Mouse (Mus musculus): Measurements from ENCODE around the gene Raver1. TPM values are rescaled to one million over a fixed set of nuclear protein-coding genes. Genes with fewer than 3 reads are reported as not detected.

Raver1 gene
- polyA plus RNA-seq, 1 experiment from 2014 or later: 40.7 TPM

DNA sequence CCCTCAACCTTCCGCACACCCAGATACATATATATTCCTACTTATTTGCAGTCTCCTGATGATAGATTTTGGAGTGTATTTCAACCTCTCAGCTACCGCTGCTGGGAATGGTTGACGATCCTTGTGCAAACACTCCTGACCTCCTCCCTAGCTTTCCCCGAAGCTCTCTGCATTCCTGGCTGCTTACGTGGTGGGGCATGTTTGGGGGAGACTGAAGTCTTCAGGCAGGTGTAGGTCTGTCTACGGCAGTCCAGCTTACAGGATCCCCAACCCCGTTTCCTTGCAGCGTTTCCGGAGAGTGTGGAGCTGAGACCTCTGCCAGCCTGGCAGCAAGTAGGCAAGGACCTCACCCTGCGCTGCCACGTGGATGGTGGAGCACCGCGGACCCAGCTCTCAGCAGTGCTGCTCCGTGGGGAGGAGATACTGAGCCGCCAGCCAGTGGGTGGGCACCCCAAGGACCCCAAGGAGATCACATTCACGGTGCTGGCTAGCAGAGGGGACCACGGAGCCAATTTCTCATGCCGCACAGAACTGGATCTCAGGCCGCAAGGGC, 66.5 kb downstream of the Raver1 start:
- H3K9me3 ChIP-seq: no peaks in the 10 kb centered on the region
- 73% methylated on average over 19 of the region's 19 CpGs for WGBS
- no peak overlapping the region for H3K9ac ChIP-seq (replicated peaks)
- no peak overlapping the region for H3K4me2 ChIP-seq (replicated peaks)
- H3K27me3 ChIP-seq: peaks cover 59% of the 10 kb centered on the region
- no peak overlapping the region for H3K4me3 ChIP-seq (replicated peaks)
- no peaks in the 10 kb centered on the region for H3K36me3 ChIP-seq
- H3K4me1 ChIP-seq (replicated peaks): peaks cover 11% of the 10 kb centered on the region
- no peak overlapping the region for H3K27ac ChIP-seq
- ATAC-seq: no peak

MicroRNAs encoded within 50 kb of the gene (microRNA counts, 519-probe panel; counts per million panel counts)
- microRNA mmu-miR-1900: 4,183 counts per million, percentile 78 among the panel's probes with 10 or more counts

Small RNAs within 50 kb of the gene (microRNA-seq; reads per million reads assigned to microRNA genes)
- gene Mir1900 (not detected), gene Mir7082 (1.2 reads per million)

Other genes starting within 250 kb of the Raver1 start
- gene A230050P20Rik, start 223.4 kb downstream of the Raver1 start, polyA plus RNA-seq (2015; fragmentation: Nextera tagmentation; extraction: Ambion mirVana): 0.94 and 1.1 TPM in 2 replicates
- gene Angptl6, start 212.3 kb downstream of the Raver1 start, polyA plus RNA-seq (2015; fragmentation: Nextera tagmentation; extraction: Ambion mirVana): 8.0 and 10.4 TPM in 2 replicates
- gene Ppan, start 203.8 kb downstream of the Raver1 start, polyA plus RNA-seq (2015; fragmentation: Nextera tagmentation; extraction: Ambion mirVana): 49.2 and 49.5 TPM in 2 replicates
- gene Eif3g, start 193.4 kb downstream of the Raver1 start, polyA plus RNA-seq (2015; fragmentation: Nextera tagmentation; extraction: Ambion mirVana): 273 and 291 TPM in 2 replicates
- 75.2 and 76.3 TPM in 2 replicates for gene Dnmt1, start 132.1 kb downstream of the Raver1 start, polyA plus RNA-seq (2015; fragmentation: Nextera tagmentation; extraction: Ambion mirVana)
- 8.5 and 9.5 TPM in 2 replicates for gene S1pr2, start 115.2 kb downstream of the Raver1 start, polyA plus RNA-seq (2015; fragmentation: Nextera tagmentation; extraction: Ambion mirVana)
- gene Mrpl4, start 89.3 kb downstream of the Raver1 start, polyA plus RNA-seq (2015; fragmentation: Nextera tagmentation; extraction: Ambion mirVana): 98.1 and 102 TPM in 2 replicates
- gene Icam1, start 76.0 kb downstream of the Raver1 start, polyA plus RNA-seq (2015; fragmentation: Nextera tagmentation; extraction: Ambion mirVana): 2.9 and 3.9 TPM in 2 replicates
- 0.23 TPM in 2 replicates for gene Icam4, start 62.6 kb downstream of the Raver1 start, polyA plus RNA-seq (2015; fragmentation: Nextera tagmentation; extraction: Ambion mirVana)
- 0.32 and 0.34 TPM in 2 replicates for gene Icam5, start 59.9 kb downstream of the Raver1 start, polyA plus RNA-seq (2015; fragmentation: Nextera tagmentation; extraction: Ambion mirVana)
- 1.8 and 2.0 TPM in 2 replicates for gene Zglp1, start 24.9 kb downstream of the Raver1 start, polyA plus RNA-seq (2015; fragmentation: Nextera tagmentation; extraction: Ambion mirVana)
- gene Gm49373, start 18.9 kb downstream of the Raver1 start, polyA plus RNA-seq (2015; fragmentation: Nextera tagmentation; extraction: Ambion mirVana): 1.0 and 1.2 TPM in 2 replicates
- 54.4 and 54.8 TPM in 2 replicates for gene Fdx1l, start 18.4 kb downstream of the Raver1 start, polyA plus RNA-seq (2015; fragmentation: Nextera tagmentation; extraction: Ambion mirVana)
- gene Gm38431, start within 50 bp of the Raver1 start, polyA plus RNA-seq (2015; fragmentation: Nextera tagmentation; extraction: Ambion mirVana): 1.6 and 1.8 TPM in 2 replicates
- 11.5 and 12.2 TPM in 2 replicates for gene Tyk2, start 39.2 kb upstream of the Raver1 start, polyA plus RNA-seq (2015; fragmentation: Nextera tagmentation; extraction: Ambion mirVana)
- gene Cdc37, start 58.0 kb upstream of the Raver1 start, polyA plus RNA-seq (2015; fragmentation: Nextera tagmentation; extraction: Ambion mirVana): 233 TPM in 2 replicates
- 20.1 and 20.2 TPM in 2 replicates for gene Pde4a, start 73.7 kb upstream of the Raver1 start, polyA plus RNA-seq (2015; fragmentation: Nextera tagmentation; extraction: Ambion mirVana)
- gene Keap1, start 147.4 kb upstream of the Raver1 start, polyA plus RNA-seq (2015; fragmentation: Nextera tagmentation; extraction: Ambion mirVana): 58.6 and 61.9 TPM in 2 replicates
- 1.1 and 1.6 TPM in 2 replicates for gene S1pr5, start 156.4 kb upstream of the Raver1 start, polyA plus RNA-seq (2015; fragmentation: Nextera tagmentation; extraction: Ambion mirVana)
- gene Atg4d, start 173.3 kb upstream of the Raver1 start, polyA plus RNA-seq (2015; fragmentation: Nextera tagmentation; extraction: Ambion mirVana): 55.3 and 57.8 TPM in 2 replicates
- gene Kri1, start 196.0 kb upstream of the Raver1 start, polyA plus RNA-seq (2015; fragmentation: Nextera tagmentation; extraction: Ambion mirVana): 20.3 and 21.6 TPM in 2 replicates
- gene Cdkn2d, start 199.4 kb upstream of the Raver1 start, polyA plus RNA-seq (2015; fragmentation: Nextera tagmentation; extraction: Ambion mirVana): 79.6 and 81.3 TPM in 2 replicates
- gene Ap1m2, start 220.3 kb upstream of the Raver1 start, polyA plus RNA-seq (2015; fragmentation: Nextera tagmentation; extraction: Ambion mirVana): 0.23 and 0.34 TPM in 2 replicates
- gene Slc44a2, start 228.7 kb upstream of the Raver1 start, polyA plus RNA-seq (2015; fragmentation: Nextera tagmentation; extraction: Ambion mirVana): 61.6 and 63.1 TPM in 2 replicates

Measured in midbrain, embryonic 13.5 days (tissue).